Mouse (Mus musculus) heart, adult 2 months (tissue): ENCODE results near the gene Mxd3.

Experiments
- CTCF ChIP-seq: fragments of 200-600 bp; IDR thresholded peaks from 2 replicates; pipeline ENCODE4 v1.8.1; 2022; ENCODE audit warnings: antibody characterized with exemption, mild to moderate bottlenecking, moderate library complexity
- EP300 ChIP-seq: fragments of 200-500 bp; IDR thresholded peaks from 2 replicates; pipeline ENCODE4 v1.6.1; 2011; ENCODE audit warnings: low read depth, low read length, control low read depth; ENCODE audit not compliant: insufficient read depth
- POLR2A ChIP-seq: fragments of 200-500 bp; IDR thresholded peaks from 2 replicates; pipeline ENCODE4 v1.6.1; 2011; ENCODE audit warnings: mild to moderate bottlenecking, low read depth, low read length, control low read depth; ENCODE audit not compliant: insufficient read depth

DNA sequence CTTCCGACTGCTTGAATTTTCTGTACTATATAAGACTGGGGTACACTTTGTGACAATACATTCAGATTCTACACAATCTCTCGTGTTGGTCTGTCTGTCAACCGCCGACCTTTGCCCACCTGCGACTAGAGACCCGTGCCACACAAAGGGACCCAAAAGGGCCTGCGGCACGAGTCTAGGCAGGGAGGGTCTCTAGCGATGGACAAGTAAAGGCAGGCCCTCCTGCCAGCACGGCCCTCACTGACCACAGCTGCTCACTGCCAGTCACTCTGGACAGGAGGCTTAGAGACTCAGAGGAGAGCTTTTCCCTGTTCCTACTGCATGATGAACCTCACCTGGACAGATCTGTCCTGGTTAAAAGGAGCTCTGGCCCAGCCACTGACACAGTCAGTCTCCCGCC, 12.8 kb upstream of the Mxd3 start:
- TF ChIP-seq CTCF (no peak), EP300 (no peak), POLR2A (no peak)
